Mouse (Mus musculus): ENCODE measurements around the gene Proser3.

Proser3 gene

GRCm38 (mm10) chr7:30534633-30535577 is 17.2 kb downstream of the Proser3 start, which contains the start of gene Arhgap33:
TSS of gene Arhgap33 (minus strand) at chr7:30535060.
- POLR2A ChIA-PET = interaction anchor here in 3 of 4 experiments (0.6 to 2.2 kb wide), 10 partner anchors 16 to 254 kb away, joined by 3 to 7 read pairs (median 4); partner anchors contain the start of genes Hspb6 (in 2 of the 3), Proser3 (in 2 of the 3), Gm49396 (in 1 of the 3) and U2af1l4 (in 1 of the 3)
- CTCF ChIA-PET = interaction anchor here (0.5 to 1.5 kb wide), 5 partner anchors 17 to 422 kb away, joined by 3 to 7 read pairs (median 3); partner anchors contain the start of genes Hspb6 (in 1 of the 4), Prodh2 (in 1 of the 4), Proser3 (in 1 of the 4) and Usf2 (in 1 of the 4)

DNA sequence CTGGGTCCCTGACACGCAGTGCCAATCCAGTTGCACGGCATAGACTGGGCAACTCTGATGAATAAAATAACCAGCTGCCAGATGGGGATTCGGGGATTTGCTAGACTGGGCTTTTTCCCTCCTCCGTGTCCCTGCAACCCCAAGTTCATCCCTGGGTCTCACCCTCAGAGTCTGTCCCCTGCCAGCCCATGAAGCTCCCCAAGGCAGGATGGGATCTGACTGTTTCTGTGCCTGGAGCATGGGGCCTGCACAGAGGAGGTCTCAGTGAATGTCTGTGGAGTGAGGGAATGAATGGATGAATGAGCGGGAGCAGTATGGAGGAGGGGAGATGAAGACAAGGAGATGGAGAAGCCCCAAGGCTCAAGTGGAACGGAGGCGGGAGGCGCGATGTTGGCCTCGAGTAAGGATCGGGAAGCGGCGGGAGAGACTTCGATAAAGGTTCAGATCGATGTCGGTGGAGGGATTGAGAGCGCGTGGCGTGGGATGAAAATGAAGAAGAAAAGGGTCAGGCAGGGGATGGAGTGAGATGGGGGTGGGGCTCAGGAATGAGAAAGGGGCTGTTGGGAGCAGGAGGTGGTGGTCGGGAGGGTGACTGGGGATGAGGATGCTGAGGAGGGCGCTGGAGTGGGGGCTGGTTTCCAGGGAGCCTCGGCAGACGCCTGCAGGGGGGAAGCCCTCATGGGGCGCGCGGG is 18.0 kb downstream of the Proser3 start:
- CTCF ChIA-PET = no interaction called here
- POLR2A ChIA-PET = interaction anchor here (0.6 to 1.6 kb wide), 6 partner anchors 18 to 180 kb away, joined by 3 to 6 read pairs (median 3); partner anchors contain the start of genes Proser3 (in 2 of the 4), Gm49396 (in 1 of the 4), Hspb6 (in 1 of the 4) and U2af1l4 (in 1 of the 4)

DNA sequence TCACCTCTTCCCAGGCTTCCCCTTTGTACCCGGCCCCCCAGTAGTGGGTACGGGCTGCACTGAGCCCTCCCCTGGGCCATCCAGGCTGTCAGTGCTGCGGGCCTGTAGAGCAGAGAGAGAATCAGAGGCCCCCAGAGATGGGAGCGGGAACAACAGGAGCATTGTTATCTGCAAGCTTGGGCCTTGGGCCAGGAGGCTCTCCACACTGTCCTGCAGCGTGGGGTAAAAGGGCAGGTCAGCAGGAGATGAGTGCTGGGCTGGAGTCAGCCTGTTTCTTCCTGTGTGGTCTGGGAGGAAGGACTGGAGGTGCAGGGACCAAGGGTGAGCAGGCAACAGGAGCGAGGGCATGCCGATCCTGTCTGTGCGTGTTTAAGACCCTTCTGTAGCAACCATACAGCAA is 19.2 kb downstream of the Proser3 start:
- ChIA-PET POLR2A (interaction anchor here in 2 of 4 experiments (0.9 to 1.6 kb wide), 5 partner anchors 9 to 181 kb away, joined by 3 to 6 read pairs (median 3); partner anchors contain the start of genes Gm49396 (in 1 of the 2), Hspb6 (in 1 of the 2), Proser3 (in 1 of the 2) and U2af1l4 (in 1 of the 2)), CTCF (no interaction called here)

GRCm38 (mm10) chr7:30531291-30531815 is 20.7 kb downstream of the Proser3 start:
- CTCF ChIA-PET = interaction anchor here in 2 of 4 experiments (0.7 to 1.1 kb wide), 2 partner anchors 26 to 134 kb away, joined by 3 read pairs; partner anchors contain the start of gene Haus5 (in 1 of the 2)
- POLR2A ChIA-PET = interaction anchor here in 2 of 4 experiments (0.6 to 1.4 kb wide), 4 partner anchors 9 to 168 kb away, joined by 3 to 4 read pairs (median 3); partner anchors contain the start of gene Proser3 (in 1 of the 2)

DNA sequence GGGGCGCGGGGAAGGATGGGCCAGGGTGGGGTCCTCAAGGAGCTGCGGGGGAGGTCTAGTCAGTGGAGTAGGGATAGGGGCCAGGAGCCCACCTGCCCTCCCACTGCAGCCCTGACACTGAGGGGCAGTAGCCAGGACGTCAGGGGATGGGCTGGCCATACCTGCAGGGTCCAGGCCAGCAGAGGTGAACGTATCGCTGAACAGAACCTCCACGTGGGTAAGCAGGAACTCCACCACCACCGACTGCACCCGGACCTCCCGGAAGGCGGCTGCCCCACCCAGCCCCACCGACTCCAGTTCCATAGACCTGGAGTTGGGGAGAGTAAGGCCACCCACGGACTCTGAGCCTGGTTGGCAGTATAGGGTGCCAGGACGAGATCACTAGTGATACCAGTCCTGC is 25.1 kb downstream of the Proser3 start:
- POLR2A ChIA-PET = interaction anchor here in 3 of 4 experiments (0.9 to 2.7 kb wide), 4 partner anchors 9 to 31 kb away, joined by 3 to 11 read pairs (median 6); partner anchors contain the start of gene Proser3 (in 1 of the 3)
- CTCF ChIA-PET = interaction anchor here in 3 of 4 experiments (0.6 to 2.2 kb wide), 7 partner anchors 34 to 597 kb away, joined by 3 to 8 read pairs (median 4); partner anchors contain the start of gene Prodh2 (in 1 of the 3)

- ChIA-PET CTCF (interaction anchor here (0.6 to 2.2 kb wide), 7 partner anchors 33 to 598 kb away, joined by 3 to 8 read pairs (median 3); partner anchors contain the start of gene Prodh2 (in 1 of the 4)), POLR2A (interaction anchor here in 3 of 4 experiments (0.9 to 2.7 kb wide), 4 partner anchors 8 to 26 kb away, joined by 3 to 11 read pairs (median 7); partner anchors contain the start of gene Proser3 (in 1 of the 3))
Observed at GRCm38 (mm10) chr7:30526399-30526798, 25.7 kb downstream of the Proser3 start.

- ChIA-PET POLR2A (interaction anchor here in 2 of 4 experiments (1.3 to 2.7 kb wide), 4 partner anchors 8 to 21 kb away, joined by 3 to 11 read pairs (median 7); no protein-coding TSS in a partner anchor), CTCF (interaction anchor here in 2 of 4 experiments (0.5 to 2.2 kb wide), 3 partner anchors 33 to 311 kb away, joined by 3 to 8 read pairs (median 3); no protein-coding TSS in a partner anchor)
Observed at GRCm38 (mm10) chr7:30525954-30526353, 26.1 kb downstream of the Proser3 start.

GRCm38 (mm10) chr7:30524487-30524886 is 27.6 kb downstream of the Proser3 start:
- CTCF ChIA-PET = interaction anchor here (0.6 to 2.2 kb wide), 6 partner anchors 8 to 89 kb away, joined by 3 to 8 read pairs (median 4); no protein-coding TSS in a partner anchor
- POLR2A ChIA-PET = interaction anchor here in 3 of 4 experiments (0.6 to 2.0 kb wide), 12 partner anchors 8 to 449 kb away, joined by 3 to 6 read pairs (median 4); partner anchors contain the start of genes Fam187b (in 1 of the 3) and Haus5 (in 1 of the 3)

DNA sequence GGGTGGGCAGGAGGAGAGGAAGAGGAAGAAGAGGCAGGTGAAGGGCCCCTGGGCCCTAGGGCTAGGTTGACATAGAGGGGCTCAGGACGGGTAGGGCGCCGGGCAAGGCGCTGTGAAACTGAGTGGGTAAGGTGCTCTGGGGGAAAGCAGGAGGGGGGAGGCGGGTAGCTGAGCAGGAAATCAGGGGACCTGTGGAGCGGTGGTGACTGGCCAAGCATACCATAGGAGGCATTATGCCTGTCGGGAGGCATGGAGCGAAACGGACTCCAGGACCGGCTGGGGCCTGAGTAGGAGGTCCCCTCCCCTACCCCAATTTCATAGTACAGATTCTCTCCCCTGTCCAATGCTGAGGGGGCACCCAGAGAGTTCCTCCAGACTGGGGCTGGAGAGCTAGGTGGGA is 29.2 kb downstream of the Proser3 start:
- ChIA-PET CTCF (interaction anchor here in 1 of 4 experiments (1.6 kb wide), 1 partner anchor 31 kb away, joined by 6 read pairs; no protein-coding TSS in a partner anchor), POLR2A (interaction anchor here in 3 of 4 experiments (0.6 to 1.7 kb wide), 7 partner anchors 8 to 142 kb away, joined by 3 to 6 read pairs (median 3); partner anchors contain the start of genes Haus5 (in 1 of the 3), Hspb6 (in 1 of the 3) and Proser3 (in 1 of the 3))

- CTCF ChIA-PET = interaction anchor here in 1 of 4 experiments (0.5 kb wide), 1 partner anchor 92 kb away, joined by 3 read pairs; the partner anchor contains the start of gene Upk1a
- POLR2A ChIA-PET = interaction anchor here in 1 of 4 experiments (1.1 kb wide), 1 partner anchor 32 kb away, joined by 3 read pairs; the partner anchor contains the start of genes Hspb6 and Proser3
Observed at GRCm38 (mm10) chr7:30520856-30521255, 31.2 kb downstream of the Proser3 start.

DNA sequence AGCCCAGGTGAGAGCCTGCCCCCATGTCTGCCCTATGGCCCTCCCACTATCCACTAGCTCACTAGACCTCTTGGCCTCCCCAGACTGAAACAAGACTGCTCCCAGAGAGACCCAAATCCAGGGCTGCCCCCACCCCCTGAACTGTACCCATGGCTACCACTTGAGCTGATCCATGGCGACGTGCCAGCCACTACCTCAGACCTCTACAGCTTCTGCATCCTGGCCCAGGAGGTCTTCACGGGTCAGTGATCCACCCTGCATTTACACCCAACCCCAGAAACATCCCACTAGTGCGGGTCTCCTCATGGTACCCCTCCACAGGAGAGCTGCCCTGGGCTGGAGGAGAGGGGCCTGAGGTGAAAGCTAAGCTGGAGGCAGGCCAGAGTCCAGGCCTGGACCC is 31.7 kb downstream of the Proser3 start:
- ChIA-PET CTCF (no interaction called here), POLR2A (interaction anchor here in 2 of 4 experiments (0.6 to 1.1 kb wide), 2 partner anchors 32 to 1854 kb away, joined by 3 to 4 read pairs; partner anchors contain the start of genes Hspb6 (in 1 of the 2) and Proser3 (in 1 of the 2))

GRCm38 (mm10) chr7:30518325-30518724 is 33.8 kb downstream of the Proser3 start:
- ChIA-PET POLR2A (interaction anchor here in 3 of 4 experiments (0.5 to 1.8 kb wide), 9 partner anchors 9 to 182 kb away, joined by 3 to 10 read pairs (median 3); partner anchors contain the start of gene Kmt2b (in 1 of the 3)), CTCF (interaction anchor here in 3 of 4 experiments (0.7 to 1.7 kb wide), 13 partner anchors 11 to 212 kb away, joined by 3 to 7 read pairs (median 3); partner anchors contain the start of gene Cox6b1 (in 1 of the 3))

GRCm38 (mm10) chr7:30515003-30515760 is 36.9 kb downstream of the Proser3 start:
- ChIA-PET CTCF (interaction anchor here (0.5 to 1.5 kb wide), 16 partner anchors 23 to 520 kb away, joined by 3 to 6 read pairs (median 4); partner anchors contain the start of gene Pmis2 (in 1 of the 4)), POLR2A (interaction anchor here in 3 of 4 experiments (0.5 to 2.5 kb wide), 18 partner anchors 9 to 1096 kb away, joined by 3 to 16 read pairs (median 4); partner anchors contain the start of genes Aplp1 (in 1 of the 3), E130208F15Rik (in 1 of the 3), Haus5 (in 1 of the 3) and Hspb6 (in 1 of the 3))

- POLR2A ChIA-PET = no interaction called here
- CTCF ChIA-PET = interaction anchor here in 1 of 4 experiments (0.6 kb wide), 1 partner anchor 451 kb away, joined by 3 read pairs; no protein-coding TSS in a partner anchor
Observed at GRCm38 (mm10) chr7:30508061-30508460, 44.0 kb downstream of the Proser3 start.

DNA sequence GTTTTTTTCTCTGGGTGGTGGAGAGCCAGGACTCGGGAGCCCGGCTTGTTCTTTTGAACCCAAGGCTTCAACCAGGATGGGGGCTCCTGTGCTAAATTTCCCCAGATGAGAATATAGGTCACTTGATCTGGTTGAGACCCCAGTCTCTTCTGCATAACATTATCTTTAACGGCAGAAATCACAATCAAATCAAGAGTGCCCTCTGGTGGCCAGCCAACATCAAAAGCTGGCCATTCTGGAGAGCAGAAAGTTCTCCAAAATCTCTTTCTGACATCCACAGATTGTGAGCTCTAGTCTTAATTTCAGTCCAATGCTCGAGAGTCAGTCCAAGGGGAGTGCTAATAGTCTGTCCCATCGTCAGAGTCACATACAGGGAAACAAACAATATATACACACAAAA is 50.9 kb downstream of the Proser3 start:
- CTCF ChIA-PET = interaction anchor here in 2 of 4 experiments (0.6 to 1.0 kb wide), 3 partner anchors 10 to 455 kb away, joined by 3 read pairs; partner anchors contain the start of gene Usf2 (in 1 of the 2)

More for the DNA sequence above, 50.9 kb downstream of the Proser3 start:
- POLR2A ChIA-PET = interaction anchor here in 1 of 4 experiments (1.1 kb wide), 1 partner anchor 10 kb away, joined by 4 read pairs; no protein-coding TSS in a partner anchor
